Mouse (Mus musculus) CD4-positive helper T cell, adult 2 months (primary cell): Measurements from ENCODE around the gene Mrpl50.
"Not testable (repeated sequence)": the region's sequence is repeated elsewhere in the genome, so short reads cannot be mapped to it uniquely, and the experiment has no call there.

Experiments used
- DNase-seq: peaks from one replicate; pipeline ENCODE4 v3.0.0-alpha.2; 2012; ENCODE audit warnings: low read depth, missing footprints, low spot score

The Mrpl50 gene

GRCm38 (mm10) chr4:49509183-49509582 lies 11.7 kb downstream of the Mrpl50 start:
- no peak for DNase-seq

- DNase-seq = no peak
Measured at GRCm38 (mm10) chr4:49506386-49506785, 14.5 kb downstream of the Mrpl50 start, which contains the start of gene Baat. TSS of gene Baat (minus strand) at chr4:49506557.

GRCm38 (mm10) chr4:49503563-49503962 lies 17.3 kb downstream of the Mrpl50 start:
- no peak for DNase-seq

- not testable (repeated sequence) for DNase-seq
Measured at GRCm38 (mm10) chr4:49485934-49486650, 34.8 kb downstream of the Mrpl50 start.

- no peak for DNase-seq
Measured at GRCm38 (mm10) chr4:49485442-49485841, 35.5 kb downstream of the Mrpl50 start.

GRCm38 (mm10) chr4:49480896-49481295 lies 40.0 kb downstream of the Mrpl50 start:
- no peak for DNase-seq

- no peak for DNase-seq
Measured at GRCm38 (mm10) chr4:49480104-49480760, 40.7 kb downstream of the Mrpl50 start.

- not testable (repeated sequence) for DNase-seq
Measured at GRCm38 (mm10) chr4:49479035-49479434, 41.9 kb downstream of the Mrpl50 start.

GRCm38 (mm10) chr4:49478118-49478877 lies 42.6 kb downstream of the Mrpl50 start:
- DNase-seq = no peak

- DNase-seq = no peak
Measured at GRCm38 (mm10) chr4:49474583-49474982, 46.3 kb downstream of the Mrpl50 start.

GRCm38 (mm10) chr4:49473435-49474100 lies 47.3 kb downstream of the Mrpl50 start, which contains the start of gene Acnat1:
TSS of gene Acnat1 (minus strand) at chr4:49473912.
- DNase-seq = no peak

GRCm38 (mm10) chr4:49469435-49470151 lies 51.3 kb downstream of the Mrpl50 start:
- DNase-seq = no peak

- DNase-seq = no peak
Measured at GRCm38 (mm10) chr4:49467360-49467759, 53.5 kb downstream of the Mrpl50 start.
